ENCODE assay signal across 8 mouse cellular contexts in genomic region chr1:131867093-131867945, GRCm38 (mm10). TPM values are rescaled to one million over a fixed set of nuclear protein-coding genes. Genes with fewer than 3 reads are reported as not detected.
DNase-seq lines count a peak whose midpoint lies in the region; ATAC-seq lines count a peak whose summit lies in the region.

Gene Rab29, plus strand, starts transcription at chr1:131867224.

- peak within 1 kb of the TSS; percentile 49 for H3K9ac ChIP-seq in hindbrain, embryonic 14.5 days

- ATAC-seq in hindbrain, embryonic 14.5 days (ENCODE audit: low FRiP score) = peak; percentile 97

- no peak within 1 kb of the TSS for H3K27ac ChIP-seq in hindbrain, embryonic 14.5 days

- peak within 1 kb of the TSS; percentile 52 for H3K4me3 ChIP-seq in hindbrain, embryonic 14.5 days (replicated peaks; ENCODE audit: low read length)

- H3K27me3 ChIP-seq in hindbrain, embryonic 14.5 days (ENCODE audit: control insufficient read depth, insufficient read depth, low read length) = no peaks in the 10 kb centered on the region

- no peaks in the 10 kb centered on the region for H3K4me1 ChIP-seq in hindbrain, embryonic 14.5 days (replicated peaks; ENCODE audit: control insufficient read depth, insufficient read depth, low read length)

- WGBS in hindbrain, embryonic 14.5 days = 2% methylated on average over 46 of the region's 46 CpGs

- H3K36me3 ChIP-seq in hindbrain, embryonic 14.5 days (replicated peaks; ENCODE audit: control insufficient read depth, insufficient read depth) = no peaks in the 10 kb centered on the region

- H3K4me2 ChIP-seq in hindbrain, embryonic 14.5 days (replicated peaks) = peak within 1 kb of the TSS; percentile 74

- no peaks in the 10 kb centered on the region for H3K9me3 ChIP-seq in hindbrain, embryonic 14.5 days (ENCODE audit: control insufficient read depth, low read length)

- DNase-seq in R1 (ENCODE audit: low read depth, low spot score) = peak; percentile 97
- DNase-seq in cerebellum, postnatal 25 days = peak; percentile 84 to 91
- DNase-seq in frontal cortex, postnatal 25 days (ENCODE audit: low spot score in 2 of 2) = peak; percentile 75 to 82
- DNase-seq in hindbrain, embryonic 14.5 days (ENCODE audit: low spot score) = peak; percentile 91
- peak; percentile 87 to 89 for DNase-seq in layer of hippocampus, postnatal 36 days
- peak; percentile 98 for DNase-seq in lung, postnatal 36 days
- DNase-seq in retina, postnatal 1 day = peak; percentile 94
- DNase-seq in urinary bladder, adult 18-20 months (ENCODE audit: low spot score in 2 of 2) = peak; percentile 84 to 88

RNA-seq across cellular contexts. Expression of gene Rab29, which starts in this region (rescaled TPM):
- polyA plus RNA-seq in hindbrain, embryonic 14.5 days (2014; fragmentation: Nextera tagmentation; extraction: Ambion mirVana) = 6.9 and 7.0 TPM in 2 replicates
- 10 to 100 TPM in 1 of 2 experiments, 1 to 10 TPM in 1; 9.9 to 10.7 TPM for total RNA-seq in layer of hippocampus, postnatal 36 days (2021)
